Mouse (Mus musculus) heart, postnatal 0 days (tissue): ENCODE results near the gene Bphl.

Source experiments
- CTCF ChIP-seq: IDR thresholded peaks from 2 replicates; pipeline ENCODE4 v1.5.1; 2016; ENCODE audit warnings: antibody characterized with exemption, control low read depth, low read depth
- EP300 ChIP-seq: IDR thresholded peaks from 2 replicates; pipeline ENCODE4 v1.6.1; 2016; ENCODE audit warnings: antibody characterized with exemption, low read depth

- TF ChIP-seq CTCF (no peak), EP300 (no peak)
Observed at GRCm38 (mm10) chr13:34038901-34039341, 1.5 kb downstream of the Bphl start.
